Mouse (Mus musculus) telencephalon, adult 2 months (tissue): ENCODE data around the gene Gm20388.

Experiments
- DNase-seq: peaks from one replicate; pipeline ENCODE4 v3.0.0-alpha.2; 2011; ENCODE audit warnings: low read depth, low spot score

The Gm20388 gene

GRCm38 (mm10) chr8:120505082-120505511, 594.5 kb downstream of the Gm20388 start:
- DNase-seq = no peak

- DNase-seq = no peak
These were observed 595.1 kb downstream of the Gm20388 start for GRCm38 (mm10) chr8:120505619-120506310.

GRCm38 (mm10) chr8:120506562-120506961, 595.9 kb downstream of the Gm20388 start:
- DNase-seq = no peak

GRCm38 (mm10) chr8:120507290-120507689, 596.6 kb downstream of the Gm20388 start:
- no peak for DNase-seq

GRCm38 (mm10) chr8:120509136-120510034, 598.7 kb downstream of the Gm20388 start:
- DNase-seq = no peak

GRCm38 (mm10) chr8:120510035-120510416, 599.4 kb downstream of the Gm20388 start:
- DNase-seq = no peak

GRCm38 (mm10) chr8:120510863-120511457, 600.3 kb downstream of the Gm20388 start:
- no peak for DNase-seq

GRCm38 (mm10) chr8:120511737-120512136, 601.1 kb downstream of the Gm20388 start:
- no peak for DNase-seq

GRCm38 (mm10) chr8:120512326-120512725, 601.7 kb downstream of the Gm20388 start:
- DNase-seq = no peak

GRCm38 (mm10) chr8:120513145-120513544, 602.5 kb downstream of the Gm20388 start:
- DNase-seq = no peak

- DNase-seq = no peak
These were observed 603.2 kb downstream of the Gm20388 start for GRCm38 (mm10) chr8:120513638-120514461.

GRCm38 (mm10) chr8:120515214-120515613, 604.6 kb downstream of the Gm20388 start:
- no peak for DNase-seq

- DNase-seq = no peak
These were observed 605.0 kb downstream of the Gm20388 start for GRCm38 (mm10) chr8:120515650-120516049.

GRCm38 (mm10) chr8:120516182-120516755, 605.6 kb downstream of the Gm20388 start:
- DNase-seq = no peak

GRCm38 (mm10) chr8:120517666-120518410, 607.2 kb downstream of the Gm20388 start:
- no peak for DNase-seq

- no peak for DNase-seq
These were observed 608.3 kb downstream of the Gm20388 start for GRCm38 (mm10) chr8:120518736-120519534.

GRCm38 (mm10) chr8:120520287-120520686, 609.6 kb downstream of the Gm20388 start:
- no peak for DNase-seq

- no peak for DNase-seq
These were observed 610.3 kb downstream of the Gm20388 start for GRCm38 (mm10) chr8:120520707-120521590.

- DNase-seq = no peak
These were observed 610.9 kb downstream of the Gm20388 start for GRCm38 (mm10) chr8:120521591-120521965.
